Mouse (Mus musculus): ENCODE measurements around the gene Aspscr1. TPM values are rescaled to one million over a fixed set of nuclear protein-coding genes. Genes with fewer than 3 reads are reported as not detected.
"Not testable (repeated sequence)": the region's sequence is repeated elsewhere in the genome, so short reads cannot be mapped to it uniquely, and the experiment has no call there.

Aspscr1 gene
- polyA plus RNA-seq, 1 experiment from 2014 or later: 171 TPM

DNA sequence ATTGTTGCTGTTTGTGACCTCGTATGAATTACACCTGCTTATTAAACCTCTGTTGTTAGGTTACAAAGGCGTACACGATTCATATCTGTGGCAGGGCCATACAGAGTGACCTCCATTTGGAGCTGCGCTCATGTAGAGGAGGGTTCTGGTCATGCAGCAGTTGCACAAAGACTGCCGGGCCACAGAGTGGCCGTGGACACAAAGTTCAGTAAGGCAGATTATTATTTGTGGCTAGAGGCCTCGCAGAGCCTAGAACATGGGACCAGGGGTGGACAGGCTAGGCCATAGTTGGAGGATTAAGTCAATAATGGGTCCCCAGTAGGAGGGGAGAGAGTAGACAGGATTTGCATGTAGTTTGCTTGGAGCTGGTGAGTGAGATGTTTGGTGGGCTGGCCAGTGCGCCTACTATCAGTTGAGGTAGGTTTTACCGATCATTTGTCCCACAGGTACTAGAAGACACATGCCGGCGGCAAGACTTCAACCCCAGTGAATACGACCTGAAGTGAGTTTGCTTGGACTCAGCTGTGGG is 885 bp downstream of the Aspscr1 start:
- Histone ChIP-seq H3K27me3 (ENCODE audit: low read depth, poor library complexity, severe bottlenecking) (no peaks in the 10 kb centered on the region), H3K9me3 (replicated peaks) (no peaks in the 10 kb centered on the region), H3K4me1 (peaks cover 18% of the 10 kb centered on the region), H3K4me3 (peak overlapping the region; percentile 73), H3K36me3 (peaks cover 43% of the 10 kb centered on the region), H3K27ac (peak overlapping the region; percentile 98)
- no peak for DNase-seq (ENCODE audit: low spot score)
- WGBS: 45% methylated on average over 12 of the region's 12 CpGs

DNA sequence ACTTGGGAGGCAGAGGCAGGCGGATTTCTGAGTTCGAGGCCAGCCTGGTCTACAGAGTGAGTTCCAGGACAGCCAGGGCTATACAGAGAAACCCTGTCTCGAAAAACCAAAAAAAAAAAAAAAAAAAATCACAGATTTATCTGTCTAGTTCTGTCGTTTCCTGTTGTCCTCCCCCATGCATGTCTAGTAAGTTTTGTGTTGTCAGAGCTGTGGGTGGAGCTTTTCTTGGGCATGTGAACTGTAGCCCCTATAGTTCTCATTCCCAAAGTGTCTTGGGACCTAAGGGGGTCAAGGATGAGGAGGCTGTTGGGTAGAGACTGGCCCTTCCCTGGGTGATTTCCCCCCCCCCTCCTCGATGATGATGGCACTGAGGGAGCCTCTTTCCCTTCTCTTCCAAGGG is 3.1 kb downstream of the Aspscr1 start:
- not testable (repeated sequence) for H3K9me3 ChIP-seq (replicated peaks); H3K27me3 ChIP-seq (ENCODE audit: low read depth, poor library complexity, severe bottlenecking); H3K4me3 ChIP-seq; DNase-seq (ENCODE audit: low spot score); H3K27ac ChIP-seq
- WGBS: 92% methylated on average over 5 of the region's 5 CpGs
- H3K36me3 ChIP-seq: peaks cover 65% of the 10 kb centered on the region
- peaks cover 18% of the 10 kb centered on the region for H3K4me1 ChIP-seq

DNA sequence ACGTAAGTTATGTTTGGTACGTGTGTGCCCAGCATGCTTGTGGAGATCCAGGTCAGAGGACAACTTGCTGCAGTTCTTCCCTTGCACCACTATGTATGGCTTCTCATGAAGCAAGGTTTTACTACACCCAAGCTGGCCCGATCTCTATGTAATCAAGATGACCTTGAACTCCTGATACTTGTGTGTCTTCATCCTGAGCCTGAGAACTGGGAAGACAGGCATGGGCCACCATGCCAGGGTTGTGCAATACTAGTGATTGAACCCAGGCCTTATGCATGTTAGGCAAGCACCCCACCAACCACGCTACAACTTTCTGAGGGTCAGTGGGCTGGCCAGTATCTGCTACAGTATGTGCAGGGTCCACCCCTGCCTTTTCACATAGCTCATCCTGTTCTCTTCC is 4.2 kb downstream of the Aspscr1 start:
- no peak for DNase-seq (ENCODE audit: low spot score)
- 97% methylated on average over 4 of the region's 4 CpGs for WGBS

DNA sequence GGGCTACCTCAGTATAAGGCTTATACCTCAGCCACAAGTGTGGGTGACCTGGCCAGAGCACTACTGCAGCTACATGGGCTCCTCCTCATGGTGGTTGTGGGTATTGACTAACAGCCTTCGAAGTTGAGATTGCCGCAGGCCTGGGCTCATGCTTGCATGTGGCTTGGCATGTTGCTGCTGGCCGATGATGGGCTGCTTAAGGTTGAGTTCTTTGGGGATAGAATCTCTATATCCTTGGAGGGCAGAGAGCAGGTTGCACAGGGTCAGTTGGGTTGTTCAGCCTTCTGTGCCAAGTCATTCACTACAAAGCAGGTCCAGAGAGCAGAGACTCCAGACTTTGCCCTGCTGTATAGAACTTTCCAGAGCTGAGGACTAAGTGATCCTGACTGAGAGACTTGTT is 7.1 kb downstream of the Aspscr1 start:
- DNase-seq (ENCODE audit: low spot score): no peak
- Histone ChIP-seq H3K27ac (no peak overlapping the region), H3K4me3 (no peak overlapping the region), H3K27me3 (ENCODE audit: low read depth, poor library complexity, severe bottlenecking) (no peaks in the 10 kb centered on the region), H3K4me1 (peaks cover 13% of the 10 kb centered on the region), H3K9me3 (replicated peaks) (no peaks in the 10 kb centered on the region), H3K36me3 (peaks cover 94% of the 10 kb centered on the region)
- WGBS: 89% methylated on average over 3 of the region's 3 CpGs

More for the DNA sequence above, 4.2 kb downstream of the Aspscr1 start:
- Histone ChIP-seq H3K36me3 (peaks cover 75% of the 10 kb centered on the region), H3K27ac (no peak overlapping the region), H3K27me3 (ENCODE audit: low read depth, poor library complexity, severe bottlenecking) (no peaks in the 10 kb centered on the region), H3K9me3 (replicated peaks) (no peaks in the 10 kb centered on the region), H3K4me1 (peaks cover 18% of the 10 kb centered on the region), H3K4me3 (no peak overlapping the region)

DNA sequence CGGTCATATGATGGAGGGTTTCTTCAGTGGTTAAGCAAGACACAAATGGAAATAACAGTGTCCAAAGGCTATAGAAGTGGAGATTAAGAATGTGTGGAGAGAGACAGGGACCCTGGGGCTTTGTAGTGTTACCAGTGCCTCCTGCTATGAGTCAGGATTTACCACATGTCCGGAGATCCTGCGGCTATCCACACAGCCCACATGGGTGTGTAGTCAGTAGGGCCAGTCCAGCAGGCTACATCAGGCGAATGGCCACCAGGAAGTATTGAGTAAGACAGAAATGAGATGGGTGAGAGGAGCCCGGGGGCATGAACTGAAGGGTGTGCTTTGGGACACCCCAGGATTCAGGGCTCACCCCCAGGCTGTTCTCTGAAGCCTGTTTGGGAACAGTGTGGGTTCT is 9.9 kb downstream of the Aspscr1 start:
- no peaks in the 10 kb centered on the region for H3K27me3 ChIP-seq (ENCODE audit: low read depth, poor library complexity, severe bottlenecking)
- 96% methylated on average over 5 of the region's 5 CpGs for WGBS
- peaks cover 92% of the 10 kb centered on the region for H3K36me3 ChIP-seq
- no peak for DNase-seq (ENCODE audit: low spot score)
- H3K4me1 ChIP-seq: peaks cover 19% of the 10 kb centered on the region
- no peaks in the 10 kb centered on the region for H3K9me3 ChIP-seq (replicated peaks)
- no peak overlapping the region for H3K4me3 ChIP-seq
- H3K27ac ChIP-seq: no peak overlapping the region

DNA sequence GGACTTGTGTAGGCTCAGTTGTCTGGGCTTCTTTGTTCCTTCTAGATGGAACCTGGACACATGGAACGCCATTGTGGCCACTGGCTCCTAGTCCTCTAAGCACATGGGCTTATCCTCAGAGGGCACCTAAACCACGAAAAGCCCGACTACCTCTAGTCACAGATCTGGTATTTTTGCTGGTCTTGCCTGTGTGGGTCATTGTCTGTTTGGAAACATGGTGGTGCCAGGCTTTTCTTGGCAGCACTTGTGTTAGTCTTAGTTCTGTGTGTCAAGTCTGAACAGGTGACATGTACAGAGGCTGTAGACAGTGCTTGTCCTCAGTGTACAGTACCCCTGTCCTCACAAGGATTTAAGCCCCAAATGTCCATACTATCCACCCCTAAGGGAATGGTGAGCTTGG is 10.8 kb downstream of the Aspscr1 start:
- H3K27ac ChIP-seq: no peak overlapping the region
- H3K36me3 ChIP-seq: peaks cover 92% of the 10 kb centered on the region
- no peaks in the 10 kb centered on the region for H3K9me3 ChIP-seq (replicated peaks)
- no peak overlapping the region for H3K4me3 ChIP-seq
- H3K4me1 ChIP-seq: peaks cover 16% of the 10 kb centered on the region
- no peaks in the 10 kb centered on the region for H3K27me3 ChIP-seq (ENCODE audit: low read depth, poor library complexity, severe bottlenecking)
- WGBS: 95% methylated on average over 3 of the region's 3 CpGs
- DNase-seq (ENCODE audit: low spot score): no peak

DNA sequence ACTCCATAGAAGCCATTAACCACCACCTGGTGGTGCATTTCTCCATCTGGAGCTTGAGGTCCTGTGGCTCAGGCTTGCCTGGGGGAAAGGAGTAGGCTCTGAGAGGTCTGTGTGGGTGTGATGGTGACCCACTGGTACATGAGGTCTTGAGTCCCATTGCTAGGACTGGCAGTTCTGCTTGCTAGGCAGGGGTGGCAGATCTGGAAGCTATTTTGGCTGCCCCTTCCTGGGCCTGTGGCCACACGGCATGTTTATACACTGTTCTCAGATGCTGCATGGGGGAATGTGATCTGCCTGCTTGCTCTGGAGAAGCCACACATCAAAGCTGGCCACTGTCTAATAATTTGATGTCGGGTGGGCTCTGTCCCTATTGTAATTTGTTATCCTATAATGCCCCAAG is 11.3 kb downstream of the Aspscr1 start:
- Histone ChIP-seq H3K4me3 (no peak overlapping the region), H3K27me3 (ENCODE audit: low read depth, poor library complexity, severe bottlenecking) (no peaks in the 10 kb centered on the region), H3K9me3 (replicated peaks) (no peaks in the 10 kb centered on the region), H3K36me3 (peaks cover 92% of the 10 kb centered on the region), H3K4me1 (peaks cover 16% of the 10 kb centered on the region), H3K27ac (0 out of 2 replicates have a peak overlapping the region, but pooled peaks have one; percentile 53)
- no peak for DNase-seq (ENCODE audit: low spot score)
- 82% methylated on average over 2 of the region's 2 CpGs for WGBS

DNA sequence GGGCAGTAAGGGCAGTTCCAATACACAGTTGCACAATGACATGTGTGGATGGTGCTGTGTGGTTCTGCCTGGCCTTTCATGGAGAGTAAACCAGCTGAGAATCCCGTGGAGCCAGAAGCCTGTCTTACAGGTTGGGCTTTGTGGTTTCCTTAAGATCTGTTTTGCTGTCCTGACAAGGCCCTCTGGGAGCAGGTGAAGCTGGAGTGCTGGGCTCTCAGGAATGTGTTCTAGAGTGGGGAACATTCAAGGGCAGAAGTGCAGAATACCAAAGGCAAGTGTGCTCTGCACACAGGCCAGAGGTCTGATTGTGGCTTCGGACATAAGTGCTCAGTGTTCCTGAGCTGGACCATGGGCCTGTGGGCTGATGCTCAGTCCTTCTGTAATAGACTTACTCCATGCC is 11.9 kb downstream of the Aspscr1 start:
- Histone ChIP-seq H3K27me3 (ENCODE audit: low read depth, poor library complexity, severe bottlenecking) (no peaks in the 10 kb centered on the region), H3K9me3 (replicated peaks) (no peaks in the 10 kb centered on the region), H3K4me1 (peaks cover 16% of the 10 kb centered on the region), H3K36me3 (peaks cover 92% of the 10 kb centered on the region), H3K27ac (peak overlapping the region; percentile 53), H3K4me3 (no peak overlapping the region)
- WGBS: 94% methylated on average over 2 of the region's 2 CpGs
- no peak for DNase-seq (ENCODE audit: low spot score)

DNA sequence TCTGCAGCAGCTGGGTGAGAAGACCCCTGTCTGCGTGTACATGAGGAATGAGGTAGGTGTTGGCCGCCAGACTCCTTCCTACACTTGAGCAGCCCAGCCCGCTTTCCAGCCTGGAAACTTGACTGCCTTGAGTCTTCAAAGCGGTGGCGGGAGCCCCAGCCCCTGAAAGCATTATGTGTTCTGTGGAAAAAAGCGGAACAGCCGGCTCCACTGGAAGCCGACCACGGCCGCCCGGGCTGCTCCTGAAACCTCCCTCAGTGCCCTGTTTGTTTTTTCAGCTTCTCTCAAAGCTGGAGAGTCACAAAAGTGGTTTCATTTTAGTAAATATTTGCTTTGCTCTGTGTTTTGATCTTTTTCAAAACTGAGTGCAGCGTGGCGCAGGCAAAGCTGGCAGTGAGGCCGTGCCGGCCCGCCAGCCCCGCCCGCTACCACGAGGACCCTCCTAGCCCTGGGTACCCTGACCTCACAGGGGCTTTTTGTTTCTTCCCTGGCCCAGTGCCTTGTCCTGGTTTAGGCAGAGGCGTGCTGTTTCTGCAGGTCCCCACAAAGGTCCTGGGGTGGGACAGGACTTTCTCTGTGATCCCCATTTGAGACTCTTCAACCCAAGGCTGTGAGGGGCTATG is 14.0 kb downstream of the Aspscr1 start:
- 90% methylated on average over 20 of the region's 20 CpGs for WGBS
- no peaks in the 10 kb centered on the region for H3K9me3 ChIP-seq (replicated peaks)
- peaks cover 16% of the 10 kb centered on the region for H3K4me1 ChIP-seq
- no peak overlapping the region for H3K4me3 ChIP-seq
- H3K27ac ChIP-seq: no peak overlapping the region
- DNase-seq (ENCODE audit: low spot score): no peak
- peaks cover 88% of the 10 kb centered on the region for H3K36me3 ChIP-seq
- no peaks in the 10 kb centered on the region for H3K27me3 ChIP-seq (ENCODE audit: low read depth, poor library complexity, severe bottlenecking)

DNA sequence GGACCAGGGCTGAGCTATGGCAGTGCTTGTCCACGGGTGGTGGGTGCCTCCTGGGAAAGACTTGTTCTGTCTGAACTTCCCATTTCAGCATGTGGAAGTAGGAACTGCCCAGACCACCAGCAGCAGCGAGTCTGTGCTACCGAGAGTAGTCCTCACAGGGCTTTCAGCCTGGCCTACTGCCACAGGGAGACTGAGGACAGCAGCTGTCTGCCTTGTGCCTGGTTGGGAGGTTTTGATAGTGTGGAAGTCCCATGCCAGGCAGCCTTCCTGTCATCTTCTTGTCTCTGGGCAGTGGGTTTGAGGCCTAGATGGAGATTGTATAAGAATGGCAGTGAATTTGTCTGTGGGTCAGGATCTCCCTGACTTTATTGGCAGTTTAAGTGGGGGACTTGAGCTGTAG is 16.6 kb downstream of the Aspscr1 start:
- 91% methylated on average over 3 of the region's 3 CpGs for WGBS
- H3K27me3 ChIP-seq (ENCODE audit: low read depth, poor library complexity, severe bottlenecking): no peaks in the 10 kb centered on the region
- H3K4me1 ChIP-seq: peaks cover 12% of the 10 kb centered on the region
- H3K9me3 ChIP-seq (replicated peaks): no peaks in the 10 kb centered on the region
- H3K4me3 ChIP-seq: no peak overlapping the region
- H3K27ac ChIP-seq: peak overlapping the region; percentile 7; the same call in 1 of the 2 replicates
- DNase-seq (ENCODE audit: low spot score): no peak
- H3K36me3 ChIP-seq: peaks cover 90% of the 10 kb centered on the region

DNA sequence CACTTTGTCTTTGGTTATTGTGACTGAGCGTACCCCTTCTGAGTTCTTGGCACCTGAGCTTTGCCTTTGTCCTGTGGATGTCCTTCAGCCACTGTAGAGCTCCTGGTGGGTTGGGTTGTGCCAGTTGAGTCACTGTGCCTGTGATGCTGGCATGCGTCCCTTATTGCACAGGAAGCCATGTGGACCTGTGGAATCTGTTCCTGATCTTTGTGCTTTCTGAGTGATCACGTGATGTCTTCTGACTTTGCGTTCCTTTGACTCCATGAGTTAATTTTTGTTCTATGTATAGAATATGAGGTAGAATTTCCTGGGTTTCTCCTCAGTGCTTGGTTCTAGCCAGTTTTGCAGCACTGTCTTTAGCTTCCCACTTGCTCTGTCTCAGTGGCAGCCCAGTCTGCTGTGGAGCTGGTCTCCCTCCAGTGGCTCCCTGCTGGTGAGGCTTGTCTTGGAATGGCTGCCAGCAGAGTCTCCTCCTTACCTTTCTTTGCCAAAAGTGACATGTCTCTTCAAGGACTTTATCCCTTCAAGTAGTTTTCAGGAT is 19.8 kb downstream of the Aspscr1 start:
- no peaks in the 10 kb centered on the region for H3K27me3 ChIP-seq (ENCODE audit: low read depth, poor library complexity, severe bottlenecking)
- H3K4me3 ChIP-seq: no peak overlapping the region
- H3K27ac ChIP-seq: no peak overlapping the region
- WGBS: 94% methylated on average over 4 of the region's 4 CpGs
- no peaks in the 10 kb centered on the region for H3K9me3 ChIP-seq (replicated peaks)
- H3K36me3 ChIP-seq: peaks cover 86% of the 10 kb centered on the region
- DNase-seq (ENCODE audit: low spot score): no peak
- H3K4me1 ChIP-seq: peaks cover 34% of the 10 kb centered on the region

DNA sequence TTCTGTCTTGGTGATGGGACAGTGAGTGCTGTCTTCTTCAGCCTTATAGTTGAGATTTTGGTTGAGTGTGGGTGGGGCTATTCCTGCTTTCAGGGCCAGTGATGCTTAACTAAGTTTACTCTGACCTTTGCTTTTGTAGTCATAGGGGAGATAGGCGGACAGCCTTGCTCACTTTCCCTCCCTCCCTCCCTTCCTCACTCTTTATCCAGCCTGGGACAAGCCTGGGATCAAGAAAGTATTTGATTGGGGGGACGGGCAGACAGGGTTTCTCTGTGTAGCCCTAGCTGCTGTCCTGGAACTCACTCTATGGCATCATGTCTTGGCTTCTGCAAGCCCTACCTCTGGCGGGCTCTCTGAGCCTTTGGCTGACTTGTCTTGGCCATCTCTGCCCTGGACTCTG is 20.7 kb downstream of the Aspscr1 start:
- no peaks in the 10 kb centered on the region for H3K27me3 ChIP-seq (ENCODE audit: low read depth, poor library complexity, severe bottlenecking)
- H3K36me3 ChIP-seq: peaks cover 84% of the 10 kb centered on the region
- H3K4me1 ChIP-seq: peaks cover 44% of the 10 kb centered on the region
- 85% methylated on average over 3 of the region's 3 CpGs for WGBS
- H3K27ac ChIP-seq: peak overlapping the region; percentile 85
- DNase-seq (ENCODE audit: low spot score): no peak
- H3K9me3 ChIP-seq (replicated peaks): no peaks in the 10 kb centered on the region
- no peak overlapping the region for H3K4me3 ChIP-seq

DNA sequence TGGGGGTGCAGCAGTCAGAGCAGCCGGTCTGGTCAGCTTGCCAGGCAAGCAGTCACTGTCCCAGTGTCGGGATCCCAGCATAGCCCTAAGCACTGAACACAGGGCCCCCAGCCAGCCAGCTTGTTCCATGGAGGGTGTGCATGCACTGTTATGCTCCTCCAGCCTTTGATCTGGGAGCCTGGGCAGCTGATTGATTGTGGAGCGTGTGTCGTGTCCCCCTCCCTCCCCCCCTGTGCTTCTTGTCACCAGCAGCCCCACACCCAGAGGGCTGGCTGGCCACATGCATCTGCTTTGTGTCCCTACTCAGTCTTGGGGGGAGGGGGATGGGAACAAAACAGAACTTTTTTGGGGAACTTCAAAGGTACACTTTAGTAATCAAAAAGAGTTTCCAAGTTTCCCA is 22.4 kb downstream of the Aspscr1 start:
- DNase-seq (ENCODE audit: low spot score): peak; percentile 78
- H3K4me3 ChIP-seq: peak overlapping the region; percentile 29; the same call in 1 of the 2 replicates
- peaks cover 86% of the 10 kb centered on the region for H3K36me3 ChIP-seq
- peaks cover 61% of the 10 kb centered on the region for H3K4me1 ChIP-seq
- H3K27ac ChIP-seq: peak overlapping the region; percentile 85
- no peaks in the 10 kb centered on the region for H3K27me3 ChIP-seq (ENCODE audit: low read depth, poor library complexity, severe bottlenecking)
- WGBS: 10% methylated on average over 4 of the region's 4 CpGs
- no peaks in the 10 kb centered on the region for H3K9me3 ChIP-seq (replicated peaks)
